Mouse (Mus musculus) heart, embryonic 13.5 days (tissue): ENCODE data around the gene Ccnk. TPM values are rescaled to one million over a fixed set of nuclear protein-coding genes. Genes with fewer than 3 reads are reported as not detected.

ENCODE experiments used
- ATAC-seq: fragments of 200-750 bp; cut with Nextera tagmentation; 2 replicates; pipeline ENCODE4 v1.8.0; 2017; ENCODE audit warnings: moderate TSS enrichment; ENCODE audit not compliant: insufficient number of reproducible peaks, low FRiP score, low TSS enrichment; ENCODE audit errors: extremely low read depth
- H3K27ac ChIP-seq: fragments of 300-500 bp; sonication (generic); replicated peaks from 2 replicates; pipeline ENCODE4 v1.5.1; 2015; ENCODE audit warnings: moderate library complexity, mild to moderate bottlenecking, inconsistent platforms
- H3K27me3 ChIP-seq: fragments of 300-500 bp; sonication (generic); replicated peaks from 2 replicates; pipeline ENCODE4 v1.6.1; 2015; ENCODE audit warnings: mild to moderate bottlenecking, inconsistent platforms
- H3K36me3 ChIP-seq: fragments of 300-500 bp; sonication (generic); 2 replicates; pipeline ENCODE4 v1.6.1; 2015; ENCODE audit warnings: mild to moderate bottlenecking, inconsistent platforms
- H3K4me1 ChIP-seq: fragments of 300-500 bp; sonication (generic); 2 replicates; pipeline ENCODE4 v1.6.1; 2015; ENCODE audit warnings: inconsistent platforms
- H3K4me2 ChIP-seq: fragments of 300-500 bp; sonication (generic); 2 replicates; pipeline ENCODE4 v1.6.1; 2015; ENCODE audit warnings: inconsistent platforms, mild to moderate bottlenecking, moderate library complexity
- H3K4me3 ChIP-seq: fragments of 300-500 bp; sonication (generic); 2 replicates; pipeline ENCODE4 v1.5.1; 2015; ENCODE audit warnings: moderate library complexity, mild to moderate bottlenecking, inconsistent platforms
- H3K9ac ChIP-seq: fragments of 300-500 bp; sonication (generic); 2 replicates; pipeline ENCODE4 v1.6.1; 2015; ENCODE audit warnings: inconsistent platforms, mild to moderate bottlenecking, moderate library complexity
- H3K9me3 ChIP-seq: fragments of 300-500 bp; sonication (generic); 2 replicates; pipeline ENCODE4 v1.6.1; 2016; ENCODE audit warnings: inconsistent platforms
- WGBS: fragments of 180-500 bp; shearing (Covaris S2); methylation state at CpG from one replicate; pipeline ENCODE4 v1.1.7; 2015; ENCODE audit warnings: mixed read lengths; 5-methylcytosine and 5-hydroxymethylcytosine counted together
- polyA plus RNA-seq: library from polyadenylated mRNA; unstranded; fragments of >200 nt; fragmentation: Nextera tagmentation; extraction: Ambion mirVana; gene quantifications from 2 replicates; pipeline ENCODE4 v1.2.1, GENCODE M21; 2015

Gene Ccnk
- polyA plus RNA-seq, 1 experiment from 2014 or later, result 2.2 TPM

DNA sequence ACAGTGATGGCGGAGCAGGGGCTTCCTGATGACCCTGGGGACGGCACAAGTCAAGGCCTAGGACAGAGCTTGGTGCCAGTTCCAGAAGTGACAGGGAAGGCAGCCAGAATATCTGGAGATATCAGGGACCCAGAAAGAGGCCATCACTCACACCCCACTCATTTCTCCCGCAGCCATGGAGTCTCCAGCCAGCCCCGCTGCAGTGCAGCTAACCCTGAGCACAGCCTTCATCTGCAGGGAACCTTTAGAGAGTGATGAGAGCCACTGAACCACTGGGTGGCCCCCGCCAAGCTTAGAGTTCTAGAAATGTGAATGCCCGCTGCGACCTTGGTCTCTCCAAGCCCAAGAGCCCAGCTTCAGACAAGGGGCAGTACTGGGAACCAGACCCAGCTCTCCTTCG is 69.6 kb downstream of the Ccnk start:
- H3K4me2 ChIP-seq, result peak overlapping the region; percentile 49
- 71% methylated on average over 8 of the region's 8 CpGs for whole genome bisulfite sequencing
- H3K9me3 ChIP-seq, result no peaks in the 10 kb centered on the region

DNA sequence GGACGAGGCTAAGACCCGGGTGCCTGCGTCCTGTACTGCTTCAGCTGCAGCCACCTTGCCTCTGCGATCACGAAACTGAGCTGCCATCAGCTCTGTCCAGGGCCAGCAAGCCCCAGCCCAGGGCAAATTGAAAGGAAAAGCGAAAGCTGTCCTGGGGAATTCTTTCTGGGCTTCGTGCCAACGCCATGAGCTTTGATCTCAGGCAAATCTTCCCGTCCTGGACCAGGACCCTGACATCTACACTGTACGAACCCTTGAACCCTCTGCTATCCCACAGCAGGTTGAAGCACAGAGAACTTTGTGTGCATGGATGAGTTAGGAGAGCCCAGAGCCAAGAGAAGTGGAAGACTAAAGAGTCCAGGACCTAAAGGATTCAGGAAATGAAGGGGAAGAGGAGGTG is 70.1 kb downstream of the Ccnk start:
- Histone ChIP-seq H3K27me3 (no peaks in the 10 kb centered on the region), H3K9me3 (no peaks in the 10 kb centered on the region), H3K9ac (peak overlapping the region; percentile 58), H3K36me3 (no peaks in the 10 kb centered on the region), H3K4me1 (peaks cover 93% of the 10 kb centered on the region), H3K27ac (peak overlapping the region; percentile 80), H3K4me3 (peak overlapping the region; percentile 6; the same call in 1 of the 2 replicates), H3K4me2 (peak overlapping the region; percentile 49)
- WGBS, result 27% methylated on average over 10 of the region's 10 CpGs
- ATAC-seq, result no peak

More for the DNA sequence above, 69.6 kb downstream of the Ccnk start:
- Histone ChIP-seq H3K27me3 (no peaks in the 10 kb centered on the region), H3K9ac (peak overlapping the region; percentile 58), H3K4me1 (peaks cover 94% of the 10 kb centered on the region), H3K4me3 (0 out of 2 replicates have a peak overlapping the region, but pooled peaks have one; percentile 6), H3K27ac (peak overlapping the region; percentile 80), H3K36me3 (no peaks in the 10 kb centered on the region)
- no peak for ATAC-seq

DNA sequence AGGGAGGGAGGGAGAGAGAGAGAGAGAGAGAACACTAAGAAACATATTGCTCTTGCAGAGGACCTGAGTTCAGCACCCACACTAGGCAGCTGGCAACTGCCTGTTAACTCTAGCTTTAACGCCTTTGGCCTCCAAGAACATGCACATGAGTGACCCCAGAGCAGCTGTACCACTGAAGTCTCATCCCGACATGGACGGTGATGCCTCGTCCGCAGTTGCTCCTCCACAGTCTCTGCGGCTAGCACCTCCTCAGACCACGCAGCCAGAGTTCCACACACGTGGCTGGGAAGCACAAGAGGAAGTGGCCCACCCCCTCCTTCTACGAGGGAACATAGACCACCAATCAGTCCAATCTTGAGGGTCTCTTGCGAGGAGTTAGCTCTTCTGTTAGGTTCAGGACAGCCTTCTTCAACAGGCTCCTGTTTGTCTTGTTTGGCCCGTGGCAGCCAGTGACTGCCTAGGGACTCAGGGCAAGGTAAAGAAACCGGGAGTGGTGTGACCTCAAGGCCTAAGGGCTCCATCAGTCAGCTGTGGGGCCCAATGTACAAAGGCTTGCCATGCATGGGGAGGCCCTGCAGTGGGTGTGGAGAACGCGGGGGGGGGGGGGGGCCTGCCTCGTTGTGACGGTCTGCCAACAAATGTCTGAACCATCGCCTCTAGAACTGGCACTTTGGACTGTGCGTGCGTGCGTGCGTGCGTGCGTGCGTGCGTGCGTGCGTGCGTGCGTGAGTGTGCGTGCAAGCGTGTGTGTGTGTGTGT is 71.8 kb downstream of the Ccnk start:
- Histone ChIP-seq H3K4me3 (no peak overlapping the region), H3K9ac (no peak overlapping the region), H3K4me1 (peaks cover 93% of the 10 kb centered on the region), H3K4me2 (no peak overlapping the region), H3K27me3 (no peaks in the 10 kb centered on the region), H3K9me3 (no peaks in the 10 kb centered on the region), H3K36me3 (no peaks in the 10 kb centered on the region), H3K27ac (no peak overlapping the region)
- WGBS, result 86% methylated on average over 31 of the region's 31 CpGs
- ATAC-seq, result no peak

GRCm38 (mm10) chr12:108251825-108252542 is 72.6 kb downstream of the Ccnk start:
- no peak overlapping the region for H3K4me2 ChIP-seq
- H3K27ac ChIP-seq, result peak overlapping the region; percentile 70
- no peak for ATAC-seq
- H3K9ac ChIP-seq, result peak overlapping the region; percentile 61
- no peaks in the 10 kb centered on the region for H3K36me3 ChIP-seq
- H3K4me3 ChIP-seq, result no peak overlapping the region
- H3K27me3 ChIP-seq, result no peaks in the 10 kb centered on the region
- H3K9me3 ChIP-seq, result no peaks in the 10 kb centered on the region
- 55% methylated on average over 15 of the region's 15 CpGs for WGBS
- peaks cover 93% of the 10 kb centered on the region for H3K4me1 ChIP-seq

Other genes starting within 250 kb of the Ccnk start
- gene Bcl11b, start 176.0 kb upstream of the Ccnk start, polyA plus RNA-seq, result 4.5 and 4.6 TPM in 2 replicates
- gene Setd3, start 265 bp upstream of the Ccnk start, polyA plus RNA-seq, result 63.0 and 65.7 TPM in 2 replicates
- 4.9 and 5.8 TPM in 2 replicates for gene Ccdc85c, start 95.8 kb downstream of the Ccnk start, polyA plus RNA-seq
- gene Hhipl1, start 126.7 kb downstream of the Ccnk start, polyA plus RNA-seq, result 0.71 and 1.1 TPM in 2 replicates
- 6.4 and 6.5 TPM in 2 replicates for gene Cyp46a1, start 154.8 kb downstream of the Ccnk start, polyA plus RNA-seq
- gene Eml1, start 191.4 kb downstream of the Ccnk start, polyA plus RNA-seq, result 49.9 and 52.8 TPM in 2 replicates